Mouse (Mus musculus) erythroblast, embryonic 14.5 days (primary cell): ENCODE measurements at regions not wholly inside any gene's neighbourhood (a gene's known extent, or its start where the extent isn't known, plus 50 kb on each side); places are given as distances from the start of the nearest gene placed in this dataset.

Source experiments
- H3K27me3 ChIP-seq: 2 replicates; pipeline ENCODE4 v1.6.1; 2012; ENCODE audit warnings: inconsistent platforms; ENCODE audit not compliant: control insufficient read depth
- H3K36me3 ChIP-seq: 2 replicates; pipeline ENCODE4 v1.6.1; 2012; ENCODE audit warnings: mild to moderate bottlenecking, inconsistent platforms; ENCODE audit not compliant: control insufficient read depth
- H3K4me1 ChIP-seq: 2 replicates; pipeline ENCODE4 v1.6.1; 2012; ENCODE audit warnings: inconsistent platforms; ENCODE audit not compliant: control insufficient read depth
- H3K4me3 ChIP-seq: replicated peaks from 2 replicates; pipeline ENCODE3; 2012; ENCODE audit warnings: moderate library complexity, mild to moderate bottlenecking, inconsistent platforms
- H3K9me3 ChIP-seq: 2 replicates; pipeline ENCODE4 v1.6.1; 2012; ENCODE audit warnings: low read length, inconsistent platforms, mixed read lengths; ENCODE audit not compliant: control insufficient read depth
- GATA1 ChIP-seq: IDR thresholded peaks from 2 replicates; pipeline ENCODE4 v1.6.1; 2012; ENCODE audit warnings: low read length, inconsistent platforms, mixed read lengths
- TAL1 ChIP-seq: IDR thresholded peaks from 3 replicates; pipeline ENCODE4 v1.6.1; 2012; ENCODE audit warnings: low read length, inconsistent platforms, mixed read lengths

GRCm38 (mm10) chr13:37715058-37715712 is 63.0 kb upstream of the Rreb1 start:
- TF ChIP-seq TAL1 (no peak), GATA1 (no peak)

GRCm38 (mm10) chr13:37715770-37716693 is 62.2 kb upstream of the Rreb1 start:
- TF ChIP-seq GATA1 (no peak), TAL1 (no peak)
- H3K4me3 ChIP-seq: no peak overlapping the region

More at GRCm38 (mm10) chr13:37715058-37715712, 63.0 kb upstream of the Rreb1 start:
- Histone ChIP-seq H3K4me3 (no peak overlapping the region), H3K27me3 (no peaks in the 10 kb centered on the region), H3K36me3 (no peaks in the 10 kb centered on the region), H3K4me1 (peaks cover 4% of the 10 kb centered on the region), H3K9me3 (no peaks in the 10 kb centered on the region)

GRCm38 (mm10) chr13:37717793-37718192 is 60.4 kb upstream of the Rreb1 start:
- no peaks in the 10 kb centered on the region for H3K27me3 ChIP-seq
- H3K4me1 ChIP-seq: peaks cover 4% of the 10 kb centered on the region
- no peaks in the 10 kb centered on the region for H3K36me3 ChIP-seq
- TF ChIP-seq GATA1 (no peak), TAL1 (no peak)
- no peak overlapping the region for H3K4me3 ChIP-seq
- no peaks in the 10 kb centered on the region for H3K9me3 ChIP-seq

More at GRCm38 (mm10) chr13:37715770-37716693, 62.2 kb upstream of the Rreb1 start:
- peaks cover 4% of the 10 kb centered on the region for H3K4me1 ChIP-seq
- H3K9me3 ChIP-seq: no peaks in the 10 kb centered on the region
- no peaks in the 10 kb centered on the region for H3K27me3 ChIP-seq
- H3K36me3 ChIP-seq: no peaks in the 10 kb centered on the region

- Histone ChIP-seq H3K9me3 (no peaks in the 10 kb centered on the region), H3K36me3 (no peaks in the 10 kb centered on the region), H3K4me1 (no peaks in the 10 kb centered on the region; the same call in none of the 2 replicates), H3K4me3 (no peak overlapping the region), H3K27me3 (no peaks in the 10 kb centered on the region)
- TF ChIP-seq TAL1: no peak
- no peak for TF ChIP-seq GATA1
Measured at GRCm38 (mm10) chr13:37718364-37718763, 59.8 kb upstream of the Rreb1 start.
